Mouse (Mus musculus): ENCODE data around the gene Ms4a4a.

DNA sequence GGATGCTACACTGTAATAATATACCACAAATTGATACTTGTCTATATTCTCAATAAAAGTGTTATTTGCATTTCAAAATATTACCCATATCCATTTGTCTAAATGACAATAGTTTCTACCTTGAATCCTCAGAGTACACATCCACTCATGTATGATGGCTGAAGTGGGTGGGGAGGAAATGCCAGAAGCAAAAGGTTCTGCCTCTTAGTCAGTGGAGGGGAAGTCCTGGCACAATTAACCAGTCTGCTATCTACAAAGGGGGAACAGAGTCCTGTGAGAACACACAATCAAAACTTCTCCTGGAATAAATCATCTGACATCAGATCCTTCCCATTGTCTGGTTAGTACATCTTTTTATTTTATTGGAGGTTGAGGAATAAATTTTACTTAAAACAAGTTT is 32.1 kb downstream of the Ms4a4a start:
- TF ChIP-seq CTCF (IDR thresholded peaks at IDR 0.05): no peak
- no peak for TF ChIP-seq EP300 (IDR thresholded peaks at IDR 0.05)

Data from lung, postnatal 0 days (tissue).